Mouse (Mus musculus): ENCODE data around the gene Map6. TPM values are rescaled to one million over a fixed set of nuclear protein-coding genes. Genes with fewer than 3 reads are reported as not detected.

The Map6 gene
- polyA plus RNA-seq, 1 experiment: 77.7 TPM

GRCm38 (mm10) chr7:99383246-99383645 is 116.0 kb downstream of the Map6 start:
- DNase-seq (ENCODE audit: extremely low spot score in 1 of 2, low spot score in 1 of 2): no peak

GRCm38 (mm10) chr7:99384101-99384611 is 116.9 kb downstream of the Map6 start:
- DNase-seq (ENCODE audit: extremely low spot score in 1 of 2, low spot score in 1 of 2): no peak

- DNase-seq (ENCODE audit: extremely low spot score in 1 of 2, low spot score in 1 of 2): no peak
Measured at GRCm38 (mm10) chr7:99386030-99386429, 118.8 kb downstream of the Map6 start.

Other genes with a start within 250 kb of the Map6 start
- 15.6 and 16.8 TPM in 2 replicates for gene Uvrag, start 126.3 kb upstream of the Map6 start, polyA plus RNA-seq (2012; rRNA removed)
- 58.0 and 63.4 TPM in 2 replicates for gene Dgat2, start 84.7 kb upstream of the Map6 start, polyA plus RNA-seq (2012; rRNA removed)
- 0.04 TPM in 1 of 2 replicates, not detected in the other for gene Mogat2, start 28.8 kb upstream of the Map6 start, polyA plus RNA-seq (2012; rRNA removed)
- 27.5 and 31.8 TPM in 2 replicates for gene Serpinh1, start 85.8 kb downstream of the Map6 start, polyA plus RNA-seq (2012; rRNA removed)
- gene Gdpd5, start 114.0 kb downstream of the Map6 start, polyA plus RNA-seq (2012; rRNA removed): 54.1 and 66.2 TPM in 2 replicates
- 1.7 and 2.5 TPM in 2 replicates for gene Klhl35, start 198.6 kb downstream of the Map6 start, polyA plus RNA-seq (2012; rRNA removed)
- gene Rps3, start 216.3 kb downstream of the Map6 start, polyA plus RNA-seq (2012; rRNA removed): 494 and 531 TPM in 2 replicates